Mouse (Mus musculus) brain, adult 2 months (tissue): Measurements from ENCODE around the gene Gm37240.

ENCODE experiments used
- DNase-seq: peaks from one replicate; pipeline ENCODE4 v3.0.0; 2011; ENCODE audit warnings: low read depth, low spot score

The Gm37240 gene

GRCm38 (mm10) chr3:85878911-85879310 lies 8.4 kb downstream of the Gm37240 start:
- no peak for DNase-seq

- DNase-seq: no peak
These were observed 23.3 kb downstream of the Gm37240 start for GRCm38 (mm10) chr3:85863996-85864395.

GRCm38 (mm10) chr3:85862886-85863285 lies 24.4 kb downstream of the Gm37240 start:
- no peak for DNase-seq

GRCm38 (mm10) chr3:85860996-85861395 lies 26.3 kb downstream of the Gm37240 start:
- no peak for DNase-seq

- DNase-seq: no peak
These were observed 28.0 kb downstream of the Gm37240 start for GRCm38 (mm10) chr3:85859311-85859710.

GRCm38 (mm10) chr3:85858140-85859135 lies 28.9 kb downstream of the Gm37240 start:
- DNase-seq: peak; percentile 34

- no peak for DNase-seq
These were observed 30.2 kb downstream of the Gm37240 start for GRCm38 (mm10) chr3:85857083-85857482.

- no peak for DNase-seq
These were observed 31.4 kb downstream of the Gm37240 start for GRCm38 (mm10) chr3:85855947-85856346.

GRCm38 (mm10) chr3:85855043-85855442 lies 32.3 kb downstream of the Gm37240 start:
- DNase-seq: peak; percentile 40

- DNase-seq: no peak
These were observed 33.2 kb downstream of the Gm37240 start for GRCm38 (mm10) chr3:85854143-85854542.

- no peak for DNase-seq
These were observed 33.6 kb downstream of the Gm37240 start for GRCm38 (mm10) chr3:85853715-85854114.

- no peak for DNase-seq
These were observed 37.2 kb downstream of the Gm37240 start for GRCm38 (mm10) chr3:85850079-85850478.

GRCm38 (mm10) chr3:85846316-85846715 lies 41.0 kb downstream of the Gm37240 start:
- DNase-seq: peak; percentile 58

GRCm38 (mm10) chr3:85845341-85845740 lies 42.0 kb downstream of the Gm37240 start:
- DNase-seq: no peak

- no peak for DNase-seq
These were observed 44.5 kb downstream of the Gm37240 start for GRCm38 (mm10) chr3:85842881-85843218.

- DNase-seq: peak; percentile 23
These were observed 45.0 kb downstream of the Gm37240 start for GRCm38 (mm10) chr3:85842177-85842880.

- DNase-seq: no peak
These were observed 45.7 kb downstream of the Gm37240 start for GRCm38 (mm10) chr3:85841454-85842176.

GRCm38 (mm10) chr3:85833627-85834026 lies 53.7 kb downstream of the Gm37240 start:
- DNase-seq: no peak

- DNase-seq: no peak
These were observed 54.7 kb downstream of the Gm37240 start for GRCm38 (mm10) chr3:85832490-85833155.

- no peak for DNase-seq
These were observed 55.5 kb downstream of the Gm37240 start for GRCm38 (mm10) chr3:85831785-85832184.

GRCm38 (mm10) chr3:85829047-85829446 lies 58.3 kb downstream of the Gm37240 start:
- peak; percentile 27 for DNase-seq
